Mouse (Mus musculus): Measurements from ENCODE around the gene Acvr1. TPM values are rescaled to one million over a fixed set of nuclear protein-coding genes. Genes with fewer than 3 reads are reported as not detected.

Acvr1 gene
- polyA plus RNA-seq, 1 experiment from 2014 or later = 7.5 TPM

GRCm38 (mm10) chr2:58530521-58530920, 36.4 kb downstream of the Acvr1 start:
- WGBS = 69% methylated on average over 4 of the region's 4 CpGs
- ATAC-seq (ENCODE audit: low FRiP score) = no peak

GRCm38 (mm10) chr2:58529860-58530440, 37.0 kb downstream of the Acvr1 start:
- no peak for ATAC-seq (ENCODE audit: low FRiP score)
- Histone ChIP-seq H3K27me3 (ENCODE audit: control insufficient read depth, insufficient read depth, low read length) (no peaks in the 10 kb centered on the region), H3K36me3 (replicated peaks; ENCODE audit: control insufficient read depth, insufficient read depth) (no peaks in the 10 kb centered on the region), H3K27ac (peak overlapping the region; percentile 67), H3K4me2 (replicated peaks) (no peak overlapping the region), H3K4me3 (replicated peaks; ENCODE audit: low read length) (no peak overlapping the region), H3K4me1 (replicated peaks; ENCODE audit: control insufficient read depth, insufficient read depth, low read length) (peaks cover 54% of the 10 kb centered on the region), H3K9ac (no peak overlapping the region), H3K9me3 (ENCODE audit: control insufficient read depth, low read length) (no peaks in the 10 kb centered on the region)
- DNase-seq (ENCODE audit: low spot score) = no peak
- WGBS = 13% methylated on average over 7 of the region's 7 CpGs

More at GRCm38 (mm10) chr2:58530521-58530920, 36.4 kb downstream of the Acvr1 start:
- no peaks in the 10 kb centered on the region for H3K9me3 ChIP-seq (ENCODE audit: control insufficient read depth, low read length)
- H3K27me3 ChIP-seq (ENCODE audit: control insufficient read depth, insufficient read depth, low read length) = no peaks in the 10 kb centered on the region
- no peak overlapping the region for H3K4me3 ChIP-seq (replicated peaks; ENCODE audit: low read length)
- H3K27ac ChIP-seq = peak overlapping the region; percentile 67; the same call in 1 of the 2 replicates
- peaks cover 54% of the 10 kb centered on the region for H3K4me1 ChIP-seq (replicated peaks; ENCODE audit: control insufficient read depth, insufficient read depth, low read length)
- no peak overlapping the region for H3K4me2 ChIP-seq (replicated peaks)
- no peaks in the 10 kb centered on the region for H3K36me3 ChIP-seq (replicated peaks; ENCODE audit: control insufficient read depth, insufficient read depth)
- H3K9ac ChIP-seq = no peak overlapping the region
- no peak for DNase-seq (ENCODE audit: low spot score)

GRCm38 (mm10) chr2:58529384-58529783, 37.6 kb downstream of the Acvr1 start:
- peak overlapping the region; percentile 67; the same call in 1 of the 2 replicates for H3K27ac ChIP-seq
- no peaks in the 10 kb centered on the region for H3K27me3 ChIP-seq (ENCODE audit: control insufficient read depth, insufficient read depth, low read length)
- no peaks in the 10 kb centered on the region for H3K9me3 ChIP-seq (ENCODE audit: control insufficient read depth, low read length)
- no peak overlapping the region for H3K4me3 ChIP-seq (replicated peaks; ENCODE audit: low read length)
- ATAC-seq (ENCODE audit: low FRiP score) = no peak
- H3K4me1 ChIP-seq (replicated peaks; ENCODE audit: control insufficient read depth, insufficient read depth, low read length) = peaks cover 49% of the 10 kb centered on the region
- DNase-seq (ENCODE audit: low spot score) = no peak
- no peak overlapping the region for H3K4me2 ChIP-seq (replicated peaks)
- WGBS = 61% methylated on average over 5 of the region's 5 CpGs
- no peaks in the 10 kb centered on the region for H3K36me3 ChIP-seq (replicated peaks; ENCODE audit: control insufficient read depth, insufficient read depth)
- no peak overlapping the region for H3K9ac ChIP-seq

GRCm38 (mm10) chr2:58527786-58528185, 39.2 kb downstream of the Acvr1 start:
- Histone ChIP-seq H3K9me3 (ENCODE audit: control insufficient read depth, low read length) (no peaks in the 10 kb centered on the region), H3K36me3 (replicated peaks; ENCODE audit: control insufficient read depth, insufficient read depth) (no peaks in the 10 kb centered on the region), H3K4me2 (replicated peaks) (no peak overlapping the region), H3K27me3 (ENCODE audit: control insufficient read depth, insufficient read depth, low read length) (no peaks in the 10 kb centered on the region), H3K27ac (no peak overlapping the region), H3K9ac (no peak overlapping the region), H3K4me1 (replicated peaks; ENCODE audit: control insufficient read depth, insufficient read depth, low read length) (peaks cover 34% of the 10 kb centered on the region), H3K4me3 (replicated peaks; ENCODE audit: low read length) (no peak overlapping the region)
- ATAC-seq (ENCODE audit: low FRiP score) (no peak), DNase-seq (ENCODE audit: low spot score) (no peak)
- 70% methylated on average over 3 of the region's 3 CpGs for WGBS

GRCm38 (mm10) chr2:58524356-58524755, 42.6 kb downstream of the Acvr1 start:
- WGBS = 85% methylated on average over 6 of the region's 6 CpGs
- Histone ChIP-seq H3K27me3 (ENCODE audit: control insufficient read depth, insufficient read depth, low read length) (no peaks in the 10 kb centered on the region), H3K27ac (no peak overlapping the region), H3K4me3 (replicated peaks; ENCODE audit: low read length) (no peak overlapping the region), H3K9ac (no peak overlapping the region), H3K36me3 (replicated peaks; ENCODE audit: control insufficient read depth, insufficient read depth) (no peaks in the 10 kb centered on the region), H3K4me2 (replicated peaks) (no peak overlapping the region), H3K9me3 (ENCODE audit: control insufficient read depth, low read length) (no peaks in the 10 kb centered on the region), H3K4me1 (replicated peaks; ENCODE audit: control insufficient read depth, insufficient read depth, low read length) (peaks cover 3% of the 10 kb centered on the region; the same call in 1 of the 2 replicates)
- DNase-seq (ENCODE audit: low spot score) (no peak), ATAC-seq (ENCODE audit: low FRiP score) (no peak)

GRCm38 (mm10) chr2:58523894-58524293, 43.1 kb downstream of the Acvr1 start:
- no peaks in the 10 kb centered on the region for H3K9me3 ChIP-seq (ENCODE audit: control insufficient read depth, low read length)
- no peak overlapping the region for H3K27ac ChIP-seq
- no peaks in the 10 kb centered on the region for H3K36me3 ChIP-seq (replicated peaks; ENCODE audit: control insufficient read depth, insufficient read depth)
- no peaks in the 10 kb centered on the region for H3K27me3 ChIP-seq (ENCODE audit: control insufficient read depth, insufficient read depth, low read length)
- H3K4me2 ChIP-seq (replicated peaks) = no peak overlapping the region
- no peak for DNase-seq (ENCODE audit: low spot score)
- no peak overlapping the region for H3K9ac ChIP-seq
- H3K4me1 ChIP-seq (replicated peaks; ENCODE audit: control insufficient read depth, insufficient read depth, low read length) = no peaks in the 10 kb centered on the region
- ATAC-seq (ENCODE audit: low FRiP score) = no peak
- no peak overlapping the region for H3K4me3 ChIP-seq (replicated peaks; ENCODE audit: low read length)
- 93% methylated on average over 5 of the region's 5 CpGs for WGBS

- Histone ChIP-seq H3K4me1 (replicated peaks; ENCODE audit: control insufficient read depth, insufficient read depth, low read length) (no peaks in the 10 kb centered on the region), H3K27ac (no peak overlapping the region), H3K36me3 (replicated peaks; ENCODE audit: control insufficient read depth, insufficient read depth) (no peaks in the 10 kb centered on the region), H3K9me3 (ENCODE audit: control insufficient read depth, low read length) (no peaks in the 10 kb centered on the region), H3K9ac (no peak overlapping the region), H3K4me3 (replicated peaks; ENCODE audit: low read length) (no peak overlapping the region), H3K27me3 (ENCODE audit: control insufficient read depth, insufficient read depth, low read length) (no peaks in the 10 kb centered on the region), H3K4me2 (replicated peaks) (no peak overlapping the region)
- 83% methylated on average over 12 of the region's 12 CpGs for WGBS
- ATAC-seq (ENCODE audit: low FRiP score) (no peak), DNase-seq (ENCODE audit: low spot score) (no peak)
Observed at GRCm38 (mm10) chr2:58523097-58523496, 43.9 kb downstream of the Acvr1 start.

- H3K4me1 ChIP-seq (replicated peaks; ENCODE audit: control insufficient read depth, insufficient read depth, low read length) = no peaks in the 10 kb centered on the region
- no peak for ATAC-seq (ENCODE audit: low FRiP score)
- 84% methylated on average over 6 of the region's 6 CpGs for WGBS
- H3K9me3 ChIP-seq (ENCODE audit: control insufficient read depth, low read length) = no peaks in the 10 kb centered on the region
- DNase-seq (ENCODE audit: low spot score) = no peak
- no peak overlapping the region for H3K4me3 ChIP-seq (replicated peaks; ENCODE audit: low read length)
- H3K9ac ChIP-seq = no peak overlapping the region
- no peak overlapping the region for H3K27ac ChIP-seq
- no peaks in the 10 kb centered on the region for H3K27me3 ChIP-seq (ENCODE audit: control insufficient read depth, insufficient read depth, low read length)
- H3K4me2 ChIP-seq (replicated peaks) = no peak overlapping the region
- H3K36me3 ChIP-seq (replicated peaks; ENCODE audit: control insufficient read depth, insufficient read depth) = no peaks in the 10 kb centered on the region
Observed at GRCm38 (mm10) chr2:58521621-58522020, 45.3 kb downstream of the Acvr1 start.

- Histone ChIP-seq H3K9ac (no peak overlapping the region), H3K4me1 (replicated peaks; ENCODE audit: control insufficient read depth, insufficient read depth, low read length) (0 out of 2 replicates have a peak, but pooled peaks cover 4% of the 10 kb centered on the region), H3K27me3 (ENCODE audit: control insufficient read depth, insufficient read depth, low read length) (no peaks in the 10 kb centered on the region), H3K9me3 (ENCODE audit: control insufficient read depth, low read length) (no peaks in the 10 kb centered on the region), H3K27ac (no peak overlapping the region), H3K4me3 (replicated peaks; ENCODE audit: low read length) (no peak overlapping the region), H3K36me3 (replicated peaks; ENCODE audit: control insufficient read depth, insufficient read depth) (no peaks in the 10 kb centered on the region), H3K4me2 (replicated peaks) (no peak overlapping the region)
- 95% methylated on average over 9 of the region's 9 CpGs for WGBS
- ATAC-seq (ENCODE audit: low FRiP score) = no peak
- no peak for DNase-seq (ENCODE audit: low spot score)
Observed at GRCm38 (mm10) chr2:58520727-58521126, 46.2 kb downstream of the Acvr1 start.

GRCm38 (mm10) chr2:58518517-58518916, 48.4 kb downstream of the Acvr1 start:
- no peak for DNase-seq (ENCODE audit: low spot score)
- H3K4me1 ChIP-seq (replicated peaks; ENCODE audit: control insufficient read depth, insufficient read depth, low read length) = 0 out of 2 replicates have a peak, but pooled peaks cover 4% of the 10 kb centered on the region
- H3K36me3 ChIP-seq (replicated peaks; ENCODE audit: control insufficient read depth, insufficient read depth) = no peaks in the 10 kb centered on the region
- no peaks in the 10 kb centered on the region for H3K27me3 ChIP-seq (ENCODE audit: control insufficient read depth, insufficient read depth, low read length)
- no peaks in the 10 kb centered on the region for H3K9me3 ChIP-seq (ENCODE audit: control insufficient read depth, low read length)
- WGBS = 91% methylated on average over 1 of the region's 1 CpGs
- no peak overlapping the region for H3K4me3 ChIP-seq (replicated peaks; ENCODE audit: low read length)
- H3K4me2 ChIP-seq (replicated peaks) = no peak overlapping the region
- ATAC-seq (ENCODE audit: low FRiP score) = no peak
- H3K27ac ChIP-seq = no peak overlapping the region
- H3K9ac ChIP-seq = no peak overlapping the region
